Comparison of ENCODE assay signal across 8 mouse cellular contexts in genomic region chr8:75134603-75135391, GRCm38 (mm10). TPM values are rescaled to one million over a fixed set of nuclear protein-coding genes. Genes with fewer than 3 reads are reported as not detected.
DNase-seq lines count a peak whose midpoint lies in the region; ATAC-seq and TF ChIP-seq lines count a peak whose summit lies in the region.

No protein-coding gene starts in this region.

- no peak overlapping the region for H3K4me3 ChIP-seq in embryonic facial prominence, embryonic 12.5 days
- H3K4me3 ChIP-seq in embryonic facial prominence, embryonic 10.5 days: no peak overlapping the region
- no peak overlapping the region for H3K4me3 ChIP-seq in heart, embryonic 14.5 days (ENCODE audit: control insufficient read depth in 1 of 2, insufficient read depth in 1 of 2, low read depth in 1 of 2, low read length in 2 of 2)
- H3K4me3 ChIP-seq in liver, embryonic 14.5 days (ENCODE audit: insufficient read depth in 1 of 2, low read depth in 2 of 2, low read length in 2 of 2): no peak overlapping the region

- no peak for ATAC-seq in embryonic facial prominence, embryonic 12.5 days (ENCODE audit: insufficient number of reproducible peaks, insufficient read depth, low FRiP score, low TSS enrichment)
- ATAC-seq in heart, embryonic 14.5 days (ENCODE audit: insufficient number of reproducible peaks, insufficient read depth, low FRiP score, low read depth): peak; percentile 29; the same call in 1 of the 2 replicates
- peak; percentile 36; the same call in 1 of the 2 replicates for ATAC-seq in liver, embryonic 14.5 days (ENCODE audit: insufficient read depth)
- no peak for ATAC-seq in granulocyte monocyte progenitor cell, adult 5-6 weeks (replicated peaks; ENCODE audit: poor library complexity, severe bottlenecking)

- 0 out of 2 replicates have a peak overlapping the region, but pooled peaks have one; percentile 36 for H3K27ac ChIP-seq in embryonic facial prominence, embryonic 12.5 days
- no peak overlapping the region for H3K27ac ChIP-seq in embryonic facial prominence, embryonic 10.5 days (replicated peaks)
- peak overlapping the region in 1 of 2 experiments; percentile 47; a peak in 1 of 4 replicates for H3K27ac ChIP-seq in heart, embryonic 14.5 days (replicated peaks in 1 of 2; ENCODE audit: control insufficient read depth in 1 of 2, insufficient read depth in 1 of 2, low read depth in 2 of 2, low read length in 2 of 2)
- no peak overlapping the region for H3K27ac ChIP-seq in liver, embryonic 14.5 days

- H3K4me1 ChIP-seq in embryonic facial prominence, embryonic 12.5 days: no peaks in the 10 kb centered on the region
- H3K4me1 ChIP-seq in embryonic facial prominence, embryonic 10.5 days: no peaks in the 10 kb centered on the region
- H3K4me1 ChIP-seq in heart, embryonic 14.5 days (ENCODE audit: control insufficient read depth in 2 of 2, insufficient read depth in 2 of 2, low read length in 2 of 2): peaks cover 6 to 23% of the 10 kb centered on the region in 2 experiments
- H3K4me1 ChIP-seq in liver, embryonic 14.5 days (replicated peaks; ENCODE audit: control insufficient read depth in 2 of 2, insufficient read depth in 2 of 2, low read length in 1 of 2): peaks cover 9 to 16% of the 10 kb centered on the region in 2 experiments

- 0 out of 2 replicates have a peak, but pooled peaks cover 10% of the 10 kb centered on the region for H3K36me3 ChIP-seq in embryonic facial prominence, embryonic 12.5 days
- peaks cover 29% of the 10 kb centered on the region for H3K36me3 ChIP-seq in embryonic facial prominence, embryonic 10.5 days (replicated peaks)
- H3K36me3 ChIP-seq in heart, embryonic 14.5 days (ENCODE audit: control insufficient read depth, insufficient read depth, low read length): peaks cover 7% of the 10 kb centered on the region; the same call in 1 of the 2 replicates
- peaks cover 12% of the 10 kb centered on the region for H3K36me3 ChIP-seq in liver, embryonic 14.5 days (replicated peaks; ENCODE audit: control insufficient read depth, insufficient read depth, low read depth)

- H3K9ac ChIP-seq in embryonic facial prominence, embryonic 12.5 days: no peak overlapping the region
- H3K9ac ChIP-seq in heart, embryonic 14.5 days (ENCODE audit: low read length): no peak overlapping the region
- H3K9ac ChIP-seq in liver, embryonic 14.5 days (replicated peaks): no peak overlapping the region

- 30% methylated on average over 2 of the region's 2 CpGs for WGBS in embryonic facial prominence, embryonic 12.5 days
- WGBS in embryonic facial prominence, embryonic 10.5 days: 74% methylated on average over 2 of the region's 2 CpGs
- 24% methylated on average over 2 of the region's 2 CpGs for WGBS in heart, embryonic 14.5 days
- WGBS in liver, embryonic 14.5 days (ENCODE audit: insufficient replicate concordance): 36% methylated on average over 2 of the region's 2 CpGs

- no peak for TF ChIP-seq CTCF in liver, embryonic 14.5 days (IDR thresholded peaks at IDR 0.05; ENCODE audit: low read depth)

- no peaks in the 10 kb centered on the region for H3K27me3 ChIP-seq in embryonic facial prominence, embryonic 12.5 days
- no peaks in the 10 kb centered on the region for H3K27me3 ChIP-seq in embryonic facial prominence, embryonic 10.5 days (replicated peaks; ENCODE audit: low read depth, poor library complexity, severe bottlenecking)
- H3K27me3 ChIP-seq in heart, embryonic 14.5 days (ENCODE audit: control insufficient read depth, insufficient read depth, low read length): no peaks in the 10 kb centered on the region
- H3K27me3 ChIP-seq in liver, embryonic 14.5 days (ENCODE audit: control insufficient read depth, insufficient read depth, low read length): no peaks in the 10 kb centered on the region

- no peak overlapping the region for H3K4me2 ChIP-seq in embryonic facial prominence, embryonic 12.5 days (replicated peaks)
- H3K4me2 ChIP-seq in heart, embryonic 14.5 days (ENCODE audit: low read length): no peak overlapping the region
- H3K4me2 ChIP-seq in liver, embryonic 14.5 days (ENCODE audit: low read depth): no peak overlapping the region

- DNase-seq in embryonic facial prominence, embryonic 10.5 days (ENCODE audit: low spot score): no peak
- DNase-seq in 3T3-L1 (ENCODE audit: low read depth, low spot score): peak; percentile 6
- peak; percentile 64 to 69 for DNase-seq in cerebellum, postnatal 36 days
- DNase-seq in liver, embryonic 14.5 days (ENCODE audit: low read depth in 3 of 3, low spot score in 3 of 3): no peak
- DNase-seq in right cerebral cortex, postnatal 10 days (ENCODE audit: low spot score in 2 of 2): peak; percentile 53 to 57

- TF ChIP-seq EP300 in liver, embryonic 14.5 days (IDR thresholded peaks at IDR 0.05; ENCODE audit: low read depth): no peak

- no peaks in the 10 kb centered on the region for H3K9me3 ChIP-seq in embryonic facial prominence, embryonic 12.5 days
- no peaks in the 10 kb centered on the region for H3K9me3 ChIP-seq in embryonic facial prominence, embryonic 10.5 days
- H3K9me3 ChIP-seq in heart, embryonic 14.5 days (ENCODE audit: control insufficient read depth, low read length): no peaks in the 10 kb centered on the region
- no peaks in the 10 kb centered on the region for H3K9me3 ChIP-seq in liver, embryonic 14.5 days (ENCODE audit: control insufficient read depth, low read length)

RNA-seq across cellular contexts. Expression of gene Mcm5, which starts 25.4 kb away (rescaled TPM):
- 205 TPM in 2 replicates for polyA plus RNA-seq in embryonic facial prominence, embryonic 12.5 days (2016; fragmentation: Nextera tagmentation; extraction: Ambion mirVana)
- 312 and 340 TPM in 2 replicates for polyA plus RNA-seq in embryonic facial prominence, embryonic 10.5 days (2016; fragmentation: Nextera tagmentation; extraction: Ambion mirVana)
- 63.7 and 71.7 TPM in 2 replicates for polyA plus RNA-seq in heart, embryonic 14.5 days (2014; fragmentation: Nextera tagmentation; extraction: Ambion mirVana)
- polyA plus RNA-seq in liver, embryonic 14.5 days (2012; rRNA removed): 115 and 126 TPM in 2 replicates
- 145 and 158 TPM in 2 replicates for polyA plus RNA-seq in liver, embryonic 14.5 days (2014; fragmentation: Nextera tagmentation; extraction: Ambion mirVana)
- total RNA-seq in granulocyte monocyte progenitor cell, adult 5-6 weeks (2014; fragmentation: Nextera tagmentation): 200 and 228 TPM in 2 replicates
- 271 and 288 TPM in 2 replicates for total RNA-seq in granulocyte monocyte progenitor cell, adult 5-6 weeks (2017)

RNA-seq across cellular contexts. Expression of gene Hmox1, which starts 41.4 kb away (rescaled TPM):
- polyA plus RNA-seq in embryonic facial prominence, embryonic 12.5 days (2016; fragmentation: Nextera tagmentation; extraction: Ambion mirVana): 19.5 and 23.4 TPM in 2 replicates
- 20.9 and 21.3 TPM in 2 replicates for polyA plus RNA-seq in embryonic facial prominence, embryonic 10.5 days (2016; fragmentation: Nextera tagmentation; extraction: Ambion mirVana)
- 14.6 and 19.0 TPM in 2 replicates for polyA plus RNA-seq in heart, embryonic 14.5 days (2014; fragmentation: Nextera tagmentation; extraction: Ambion mirVana)
- polyA plus RNA-seq in liver, embryonic 14.5 days (2012; rRNA removed): 87.2 and 91.8 TPM in 2 replicates
- 57.7 and 61.7 TPM in 2 replicates for polyA plus RNA-seq in liver, embryonic 14.5 days (2014; fragmentation: Nextera tagmentation; extraction: Ambion mirVana)
- 2.5 and 7.4 TPM in 2 replicates for total RNA-seq in granulocyte monocyte progenitor cell, adult 5-6 weeks (2014; fragmentation: Nextera tagmentation)
- total RNA-seq in granulocyte monocyte progenitor cell, adult 5-6 weeks (2017): 1.4 and 2.2 TPM in 2 replicates

Comparison
In these comparisons a context has a peak if more than half of its experiments do, and no peak if none do; other contexts are left out.
1. ATAC-seq: peak in heart, embryonic 14.5 days (single experiment) and liver, embryonic 14.5 days (single experiment); none in embryonic facial prominence, embryonic 12.5 days (single experiment) and granulocyte monocyte progenitor cell, adult 5-6 weeks (single experiment).
2. DNase-seq: peak in 3T3-L1 (single experiment), cerebellum, postnatal 36 days (2 of 2) and right cerebral cortex, postnatal 10 days (2 of 2); none in embryonic facial prominence, embryonic 10.5 days (single experiment) and liver, embryonic 14.5 days (0 of 3).